Mouse (Mus musculus): ENCODE results near the gene Tmco3.
"Not testable (repeated sequence)": the region's sequence is repeated elsewhere in the genome, so short reads cannot be mapped to it uniquely, and the experiment has no call there.

Tmco3 gene

GRCm38 (mm10) chr8:13306916-13307315 is 18.9 kb downstream of the Tmco3 start:
- no peak for DNase-seq

GRCm38 (mm10) chr8:13314922-13315321 is 26.9 kb downstream of the Tmco3 start:
- DNase-seq = no peak

GRCm38 (mm10) chr8:13316671-13317070 is 28.7 kb downstream of the Tmco3 start:
- DNase-seq = no peak

- no peak for DNase-seq
These were observed 38.6 kb downstream of the Tmco3 start for GRCm38 (mm10) chr8:13326598-13326997.

GRCm38 (mm10) chr8:13334671-13335070 is 46.7 kb downstream of the Tmco3 start:
- no peak for DNase-seq

- DNase-seq = not testable (repeated sequence)
These were observed 49.3 kb downstream of the Tmco3 start for GRCm38 (mm10) chr8:13337245-13337644.

GRCm38 (mm10) chr8:13337678-13338077 is 49.7 kb downstream of the Tmco3 start:
- DNase-seq = no peak

GRCm38 (mm10) chr8:13338255-13338860 is 50.4 kb downstream of the Tmco3 start, which contains the start of gene Tfdp1:
Tfdp1 (plus strand) TSS chr8:13338751.
- DNase-seq = peak; percentile 89

- DNase-seq = peak; percentile 19
These were observed 51.1 kb downstream of the Tmco3 start for GRCm38 (mm10) chr8:13338901-13339645.

- DNase-seq = no peak
These were observed 51.6 kb downstream of the Tmco3 start for GRCm38 (mm10) chr8:13339646-13339990.

- DNase-seq = no peak
These were observed 52.7 kb downstream of the Tmco3 start for GRCm38 (mm10) chr8:13340650-13341049.

- DNase-seq = no peak
These were observed 54.4 kb downstream of the Tmco3 start for GRCm38 (mm10) chr8:13342340-13342739.

GRCm38 (mm10) chr8:13343134-13343533 is 55.1 kb downstream of the Tmco3 start:
- DNase-seq = no peak

GRCm38 (mm10) chr8:13350052-13350451 is 62.1 kb downstream of the Tmco3 start:
- no peak for DNase-seq

- no peak for DNase-seq
These were observed 63.6 kb downstream of the Tmco3 start for GRCm38 (mm10) chr8:13351593-13351992.

- no peak for DNase-seq
These were observed 64.6 kb downstream of the Tmco3 start for GRCm38 (mm10) chr8:13352601-13353000.

GRCm38 (mm10) chr8:13353155-13353833 is 65.3 kb downstream of the Tmco3 start:
- DNase-seq = no peak

- no peak for DNase-seq
These were observed 65.9 kb downstream of the Tmco3 start for GRCm38 (mm10) chr8:13353883-13354282.

- no peak for DNase-seq
These were observed 68.2 kb downstream of the Tmco3 start for GRCm38 (mm10) chr8:13356221-13356620.

- no peak for DNase-seq
These were observed 68.7 kb downstream of the Tmco3 start for GRCm38 (mm10) chr8:13356681-13357080.

- DNase-seq = no peak
These were observed 72.2 kb downstream of the Tmco3 start for GRCm38 (mm10) chr8:13360213-13360612.

- DNase-seq = no peak
These were observed 73.9 kb downstream of the Tmco3 start for GRCm38 (mm10) chr8:13361865-13362264.

Measured in right cerebral cortex, adult 18-20 months (tissue).